Mouse (Mus musculus) limb, embryonic 11.5 days (tissue): Measurements from ENCODE around the gene Pomp. TPM values are rescaled to one million over a fixed set of nuclear protein-coding genes. Genes with fewer than 3 reads are reported as not detected.

ENCODE experiments used
- ATAC-seq: fragments of 200-750 bp; cut with Nextera tagmentation; 2 replicates; pipeline ENCODE4 v1.8.0; 2017; ENCODE audit warnings: low read depth; ENCODE audit not compliant: insufficient number of reproducible peaks, low FRiP score, low TSS enrichment
- DNase-seq: peaks from one replicate; pipeline ENCODE4 v3.0.0-alpha.2; 2015; ENCODE audit warnings: low spot score
- H3K27ac ChIP-seq: fragments of 300-500 bp; sonication (generic); replicated peaks from 2 replicates; pipeline ENCODE4 v1.5.1; 2014; ENCODE audit warnings: low read depth, mild to moderate bottlenecking, low read length
- H3K27me3 ChIP-seq: fragments of 300-500 bp; sonication (generic); 2 replicates; pipeline ENCODE4 v1.6.1; 2014; ENCODE audit warnings: mild to moderate bottlenecking, low read length, mixed read lengths; ENCODE audit not compliant: control insufficient read depth, insufficient read depth
- H3K36me3 ChIP-seq: fragments of 300-500 bp; sonication (generic); 2 replicates; pipeline ENCODE4 v1.6.1; 2014; ENCODE audit warnings: mild to moderate bottlenecking, low read length, moderate library complexity, mixed read lengths; ENCODE audit not compliant: control insufficient read depth, insufficient read depth
- H3K4me1 ChIP-seq: fragments of 300-500 bp; sonication (generic); 2 replicates; pipeline ENCODE4 v1.6.1; 2014; ENCODE audit warnings: low read length, mixed read lengths; ENCODE audit not compliant: control insufficient read depth, insufficient read depth
- H3K4me2 ChIP-seq: fragments of 300-500 bp; sonication (generic); 2 replicates; pipeline ENCODE4 v1.6.1; 2014; ENCODE audit warnings: low read depth, mild to moderate bottlenecking, moderate library complexity; ENCODE audit not compliant: severe bottlenecking
- H3K4me3 ChIP-seq: fragments of 300-500 bp; sonication (generic); 2 replicates; pipeline ENCODE4 v1.5.1; 2014; ENCODE audit warnings: low read depth, low read length
- H3K9ac ChIP-seq: fragments of 300-500 bp; sonication (generic); 2 replicates; pipeline ENCODE4 v1.6.1; 2014; ENCODE audit warnings: mild to moderate bottlenecking, low read length
- H3K9me3 ChIP-seq: fragments of 300-500 bp; sonication (generic); 2 replicates; pipeline ENCODE4 v1.6.1; 2016; ENCODE audit warnings: low read length; ENCODE audit not compliant: control insufficient read depth
- WGBS: fragments of 180-500 bp; shearing (Covaris S2); extraction: QIAGEN DNeasy Blood & Tissue Kit; methylation state at CpG from one replicate; pipeline ENCODE4 v1.1.7; 2014; 5-methylcytosine and 5-hydroxymethylcytosine counted together
- polyA plus RNA-seq: library from polyadenylated mRNA; unstranded; fragments of >200 nt; fragmentation: Nextera tagmentation; extraction: Ambion mirVana; gene quantifications from 2 replicates; pipeline ENCODE4 v1.2.1, GENCODE M21; 2014

Pomp gene
- polyA plus RNA-seq, 1 experiment from 2014 or later: 518 TPM

GRCm38 (mm10) chr5:147916171-147916570 is 55.9 kb downstream of the Pomp start:
- ATAC-seq: no peak
- Histone ChIP-seq H3K36me3 (no peaks in the 10 kb centered on the region), H3K27ac (no peak overlapping the region), H3K4me1 (peaks cover 6% of the 10 kb centered on the region; the same call in 1 of the 2 replicates), H3K4me2 (no peak overlapping the region), H3K27me3 (no peaks in the 10 kb centered on the region), H3K4me3 (no peak overlapping the region), H3K9ac (no peak overlapping the region), H3K9me3 (no peaks in the 10 kb centered on the region)
- 88% methylated on average over 9 of the region's 9 CpGs for WGBS
- no peak for DNase-seq

- Histone ChIP-seq H3K4me1 (peaks cover 3% of the 10 kb centered on the region; the same call in 1 of the 2 replicates), H3K36me3 (no peaks in the 10 kb centered on the region), H3K9ac (no peak overlapping the region), H3K27ac (no peak overlapping the region), H3K4me3 (no peak overlapping the region), H3K4me2 (no peak overlapping the region), H3K9me3 (no peaks in the 10 kb centered on the region), H3K27me3 (no peaks in the 10 kb centered on the region)
- 77% methylated on average over 17 of the region's 17 CpGs for WGBS
- DNase-seq (no peak), ATAC-seq (no peak)
Measured at GRCm38 (mm10) chr5:147918044-147918846, 58.0 kb downstream of the Pomp start.

- H3K4me3 ChIP-seq: no peak overlapping the region
- H3K4me2 ChIP-seq: no peak overlapping the region
- no peak overlapping the region for H3K27ac ChIP-seq
- DNase-seq (no peak), ATAC-seq (no peak)
- H3K36me3 ChIP-seq: no peaks in the 10 kb centered on the region
- H3K9me3 ChIP-seq: no peaks in the 10 kb centered on the region
- 86% methylated on average over 5 of the region's 5 CpGs for WGBS
- H3K9ac ChIP-seq: no peak overlapping the region
- H3K27me3 ChIP-seq: no peaks in the 10 kb centered on the region
- no peaks in the 10 kb centered on the region for H3K4me1 ChIP-seq
Measured at GRCm38 (mm10) chr5:147924621-147925020, 64.4 kb downstream of the Pomp start.

Other genes with a start within 250 kb of the Pomp start
- 10.9 and 11.4 TPM in 2 replicates for gene Flt1, start 134.4 kb upstream of the Pomp start, polyA plus RNA-seq
- 1.7 and 2.2 TPM in 2 replicates for gene Slc46a3, start 34.4 kb downstream of the Pomp start, polyA plus RNA-seq
- gene Mtus2, start 96.9 kb downstream of the Pomp start, polyA plus RNA-seq: 4.0 and 4.2 TPM in 2 replicates